Mouse (Mus musculus) kidney, adult 2 months (tissue): ENCODE measurements around the gene Cdx2.

Experiments used
- CTCF ChIP-seq: fragments of 200-500 bp; conservative IDR thresholded peaks from 2 replicates; pipeline ENCODE4 v1.5.1; 2011; ENCODE audit warnings: low read depth, mild to moderate bottlenecking, control low read depth, low read length, moderate library complexity, mixed read lengths; ENCODE audit not compliant: insufficient read depth, insufficient read length
- POLR2A ChIP-seq: fragments of 200-500 bp; IDR thresholded peaks from one replicate; pipeline ENCODE4 v1.6.1; 2011; ENCODE audit warnings: low read depth, low read length, control low read depth

DNA sequence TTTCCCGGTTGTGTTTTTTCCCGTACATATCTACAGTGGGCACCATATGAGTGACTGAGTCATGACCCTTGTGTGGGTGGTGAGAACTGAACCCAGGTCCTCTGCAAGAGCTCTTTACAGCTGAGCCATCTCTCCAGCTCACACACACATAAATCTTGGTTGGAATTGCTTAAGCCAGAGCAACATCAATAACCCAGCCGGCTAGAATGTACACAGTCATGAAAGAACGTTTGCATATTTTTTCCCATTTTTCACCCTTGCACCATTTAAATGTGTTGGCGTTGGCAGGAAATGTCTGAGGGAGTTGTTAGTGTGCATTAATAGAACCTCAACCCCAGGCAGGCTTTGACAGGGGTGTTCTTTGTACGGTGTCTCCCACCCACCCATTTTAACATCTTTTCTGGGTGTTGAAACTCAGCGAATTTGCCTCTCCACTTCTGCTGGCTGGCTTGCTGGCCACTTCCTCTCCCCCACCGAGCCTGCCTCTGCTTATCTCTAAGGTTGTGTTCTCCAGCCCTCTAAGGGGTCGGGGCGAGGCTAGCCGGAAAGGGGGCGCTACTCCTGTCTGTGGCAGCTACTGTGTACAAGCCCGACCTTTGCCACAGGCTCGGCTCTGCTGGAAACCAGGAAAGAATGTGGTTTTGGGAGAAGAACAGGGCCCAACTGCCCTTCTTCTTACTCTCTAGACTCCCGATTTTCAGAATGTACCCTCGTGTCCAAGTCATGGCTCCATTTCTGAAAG is 15.1 kb downstream of the Cdx2 start:
- TF ChIP-seq CTCF (no peak), POLR2A (no peak)
